ENCODE assay signal across 12 mouse cellular contexts in genomic region chr4:108024641-108025040, GRCm38 (mm10). TPM values are rescaled to one million over a fixed set of nuclear protein-coding genes. Genes with fewer than 3 reads are reported as not detected.
DNase-seq lines count a peak whose midpoint lies in the region; ATAC-seq and TF ChIP-seq lines count a peak whose summit lies in the region.
"Had no signal": no experiment of that assay in that cellular context is flagged by ENCODE, and none has a peak within 500 bp of the region (broad histone marks: within the 10 kb centered on the region; RNA-seq: fewer than 3 reads in every experiment).

No protein-coding gene starts in this region.

- peak; percentile 69 for ATAC-seq in intestine, embryonic 15.5 days
- ATAC-seq in liver, postnatal 0 days: peak; percentile 83
- ATAC-seq in hindbrain, postnatal 0 days: no peak
- no peak for ATAC-seq in midbrain, embryonic 13.5 days
- no peak for ATAC-seq in hindbrain, embryonic 14.5 days (ENCODE audit: low FRiP score)
- ATAC-seq: forebrain, embryonic 15.5 days had no signal

- H3K9me3 ChIP-seq in intestine, embryonic 15.5 days: no peaks in the 10 kb centered on the region
- no peaks in the 10 kb centered on the region for H3K9me3 ChIP-seq in liver, postnatal 0 days (ENCODE audit: low read length)
- H3K9me3 ChIP-seq in hindbrain, postnatal 0 days (ENCODE audit: low read length): no peaks in the 10 kb centered on the region
- H3K9me3 ChIP-seq in midbrain, embryonic 13.5 days: no peaks in the 10 kb centered on the region
- no peaks in the 10 kb centered on the region for H3K9me3 ChIP-seq in hindbrain, embryonic 14.5 days (ENCODE audit: control insufficient read depth, low read length)
- H3K9me3 ChIP-seq: forebrain, embryonic 15.5 days; hindbrain, embryonic 15.5 days; limb, embryonic 12.5 days had no signal

- H3K9ac ChIP-seq in intestine, embryonic 15.5 days: no peak overlapping the region
- no peak overlapping the region for H3K9ac ChIP-seq in liver, postnatal 0 days (replicated peaks)
- no peak overlapping the region for H3K9ac ChIP-seq in hindbrain, postnatal 0 days (replicated peaks; ENCODE audit: low read length)
- H3K9ac ChIP-seq in midbrain, embryonic 13.5 days (replicated peaks): no peak overlapping the region
- no peak overlapping the region for H3K9ac ChIP-seq in hindbrain, embryonic 14.5 days
- H3K9ac ChIP-seq: forebrain, embryonic 15.5 days; hindbrain, embryonic 15.5 days had no signal

- peak; percentile 71 for DNase-seq in NIH3T3 (ENCODE audit: low read depth)
- peak; percentile 77 for DNase-seq in gastrocnemius, postnatal 14 days
- no peak for DNase-seq in liver, postnatal 0 days
- no peak for DNase-seq in hindbrain, postnatal 0 days (ENCODE audit: low spot score)
- DNase-seq in spleen, postnatal 4 days (ENCODE audit: low spot score in 2 of 2): no peak
- DNase-seq in hindbrain, embryonic 14.5 days (ENCODE audit: low spot score): no peak
- DNase-seq: thymus, postnatal 25 days had no signal

- 56% methylated on average over 5 of the region's 5 CpGs for WGBS in intestine, embryonic 15.5 days
- WGBS in liver, postnatal 0 days (ENCODE audit: insufficient replicate concordance): 65% methylated on average over 5 of the region's 5 CpGs
- 75% methylated on average over 5 of the region's 5 CpGs for WGBS in hindbrain, postnatal 0 days
- 65% methylated on average over 5 of the region's 5 CpGs for WGBS in midbrain, embryonic 13.5 days
- WGBS in hindbrain, embryonic 14.5 days: 72% methylated on average over 5 of the region's 5 CpGs

- H3K27me3 ChIP-seq in intestine, embryonic 15.5 days (replicated peaks): peaks cover under 1% of the 10 kb centered on the region; the same call in 1 of the 2 replicates
- H3K27me3 ChIP-seq in liver, postnatal 0 days (ENCODE audit: insufficient read depth, low read length): peaks cover 5% of the 10 kb centered on the region; the same call in 1 of the 2 replicates
- H3K27me3 ChIP-seq in hindbrain, postnatal 0 days (ENCODE audit: insufficient read depth, low read length): 0 out of 2 replicates have a peak, but pooled peaks cover under 1% of the 10 kb centered on the region
- peaks cover 14% of the 10 kb centered on the region for H3K27me3 ChIP-seq in midbrain, embryonic 13.5 days
- H3K27me3 ChIP-seq in hindbrain, embryonic 14.5 days (ENCODE audit: control insufficient read depth, insufficient read depth, low read length): peaks cover 4% of the 10 kb centered on the region
- H3K27me3 ChIP-seq: forebrain, embryonic 15.5 days; hindbrain, embryonic 15.5 days had no signal

- no peak overlapping the region for H3K4me2 ChIP-seq in intestine, embryonic 15.5 days (replicated peaks)
- no peak overlapping the region for H3K4me2 ChIP-seq in liver, postnatal 0 days (ENCODE audit: low read depth, low read length)
- no peak overlapping the region for H3K4me2 ChIP-seq in hindbrain, postnatal 0 days (ENCODE audit: low read depth, low read length)
- no peak overlapping the region for H3K4me2 ChIP-seq in midbrain, embryonic 13.5 days (replicated peaks)
- no peak overlapping the region for H3K4me2 ChIP-seq in hindbrain, embryonic 14.5 days (replicated peaks)
- H3K4me2 ChIP-seq: forebrain, embryonic 15.5 days; hindbrain, embryonic 15.5 days had no signal

- H3K4me3 ChIP-seq in intestine, embryonic 15.5 days (replicated peaks): no peak overlapping the region
- H3K4me3 ChIP-seq in liver, postnatal 0 days (ENCODE audit: low read depth, low read length): no peak overlapping the region
- no peak overlapping the region for H3K4me3 ChIP-seq in hindbrain, postnatal 0 days (ENCODE audit: low read length)
- no peak overlapping the region for H3K4me3 ChIP-seq in midbrain, embryonic 13.5 days (replicated peaks)
- H3K4me3 ChIP-seq in hindbrain, embryonic 14.5 days (replicated peaks; ENCODE audit: low read length): no peak overlapping the region
- H3K4me3 ChIP-seq: forebrain, embryonic 15.5 days; hindbrain, embryonic 15.5 days; limb, embryonic 12.5 days had no signal

- no peak for TF ChIP-seq CTCF in liver, postnatal 0 days (IDR thresholded peaks at IDR 0.05; ENCODE audit: low read depth)
- no peak for TF ChIP-seq CTCF in hindbrain, postnatal 0 days (IDR thresholded peaks at IDR 0.05; ENCODE audit: low read depth)

- peaks cover 11% of the 10 kb centered on the region; the same call in 1 of the 2 replicates for H3K4me1 ChIP-seq in intestine, embryonic 15.5 days (replicated peaks)
- no peaks in the 10 kb centered on the region for H3K4me1 ChIP-seq in liver, postnatal 0 days (ENCODE audit: insufficient read depth)
- 0 out of 2 replicates have a peak, but pooled peaks cover 3% of the 10 kb centered on the region for H3K4me1 ChIP-seq in hindbrain, postnatal 0 days (ENCODE audit: insufficient read depth, low read length)
- no peaks in the 10 kb centered on the region for H3K4me1 ChIP-seq in midbrain, embryonic 13.5 days (replicated peaks)
- no peaks in the 10 kb centered on the region for H3K4me1 ChIP-seq in hindbrain, embryonic 14.5 days (replicated peaks; ENCODE audit: control insufficient read depth, insufficient read depth, low read length)
- H3K4me1 ChIP-seq: forebrain, embryonic 15.5 days; hindbrain, embryonic 15.5 days had no signal

- TF ChIP-seq EP300 in liver, postnatal 0 days (IDR thresholded peaks at IDR 0.05; ENCODE audit: low read depth): no peak

- intact Hi-C loops in gastrocnemius, postnatal 14 days (cut with DNase I; ENCODE audit: low total_unique reads): no loop called here

- H3K36me3 ChIP-seq in intestine, embryonic 15.5 days: no peaks in the 10 kb centered on the region
- H3K36me3 ChIP-seq in liver, postnatal 0 days (replicated peaks; ENCODE audit: insufficient read depth, low read length): no peaks in the 10 kb centered on the region
- H3K36me3 ChIP-seq in hindbrain, postnatal 0 days (ENCODE audit: insufficient read depth, low read length): no peaks in the 10 kb centered on the region
- H3K36me3 ChIP-seq in midbrain, embryonic 13.5 days: no peaks in the 10 kb centered on the region
- no peaks in the 10 kb centered on the region for H3K36me3 ChIP-seq in hindbrain, embryonic 14.5 days (replicated peaks; ENCODE audit: control insufficient read depth, insufficient read depth)
- H3K36me3 ChIP-seq: forebrain, embryonic 15.5 days; hindbrain, embryonic 15.5 days; limb, embryonic 12.5 days had no signal

- no peak overlapping the region for H3K27ac ChIP-seq in intestine, embryonic 15.5 days
- H3K27ac ChIP-seq in liver, postnatal 0 days (ENCODE audit: low read depth): no peak overlapping the region
- H3K27ac ChIP-seq in hindbrain, postnatal 0 days: no peak overlapping the region
- H3K27ac ChIP-seq in midbrain, embryonic 13.5 days: no peak overlapping the region
- H3K27ac ChIP-seq in hindbrain, embryonic 14.5 days: no peak overlapping the region
- H3K27ac ChIP-seq: forebrain, embryonic 15.5 days; hindbrain, embryonic 15.5 days; limb, embryonic 12.5 days had no signal

RNA-seq across cellular contexts. Expression of gene Slc1a7, which starts 56.5 kb away (rescaled TPM):
- total RNA-seq in gastrocnemius, postnatal 14 days (2021): under 1 TPM; 0.06 to 0.09 TPM
- polyA plus RNA-seq in intestine, embryonic 15.5 days (2015; fragmentation: Nextera tagmentation; extraction: Ambion mirVana): 0.11 and 0.15 TPM in 2 replicates
- 0.04 TPM in 1 of 2 replicates, not detected in the other for polyA plus RNA-seq in liver, postnatal 0 days (2015; fragmentation: Nextera tagmentation; extraction: Ambion mirVana)
- 0.25 TPM in 1 of 2 replicates, not detected in the other for total RNA-seq in hindbrain, postnatal 0 days (2014; rRNA removed)
- polyA plus RNA-seq in hindbrain, postnatal 0 days (2015; fragmentation: Nextera tagmentation; extraction: Ambion mirVana): 0.05 and 0.09 TPM in 2 replicates
- not detected in 2 replicates for polyA plus RNA-seq in midbrain, embryonic 13.5 days (2015; fragmentation: Nextera tagmentation; extraction: Ambion mirVana)
- 0.08 TPM in 1 of 2 replicates, not detected in the other for polyA plus RNA-seq in hindbrain, embryonic 14.5 days (2014; fragmentation: Nextera tagmentation; extraction: Ambion mirVana)
- polyA plus RNA-seq: limb, embryonic 12.5 days had no signal

Comparison
In these comparisons a context has a peak if more than half of its experiments do, and no peak if none do; other contexts are left out.
1. DNase-seq: peak in NIH3T3 (single experiment) and gastrocnemius, postnatal 14 days (single experiment); none in liver, postnatal 0 days (single experiment), hindbrain, postnatal 0 days (single experiment), spleen, postnatal 4 days (0 of 2) and hindbrain, embryonic 14.5 days (single experiment).
2. ATAC-seq: peak in intestine, embryonic 15.5 days (single experiment) and liver, postnatal 0 days (single experiment); none in hindbrain, postnatal 0 days (single experiment), midbrain, embryonic 13.5 days (single experiment) and hindbrain, embryonic 14.5 days (single experiment).